Mouse (Mus musculus): ENCODE measurements around the gene Snx8.

The Snx8 gene

DNA sequence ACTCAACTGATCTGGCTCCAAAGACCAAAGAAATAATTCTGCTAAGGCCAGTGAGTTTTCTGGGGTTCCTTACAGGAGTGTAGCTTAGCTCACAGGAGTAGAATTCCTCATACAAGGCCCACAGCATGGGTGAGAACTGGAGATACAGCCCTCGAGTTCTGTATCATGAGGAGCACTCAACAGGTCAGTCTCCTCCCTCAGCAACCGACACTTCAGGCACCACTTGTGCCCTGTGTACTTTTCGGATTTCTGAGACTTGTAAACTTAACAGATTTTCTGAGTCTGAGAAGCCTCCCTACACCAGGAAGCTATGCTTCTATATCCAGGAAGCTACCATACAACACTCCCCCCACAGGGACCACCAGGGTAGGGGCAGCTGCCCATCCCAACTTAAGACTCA, 49.2 kb downstream of the Snx8 start:
- DNase-seq: no peak

DNA sequence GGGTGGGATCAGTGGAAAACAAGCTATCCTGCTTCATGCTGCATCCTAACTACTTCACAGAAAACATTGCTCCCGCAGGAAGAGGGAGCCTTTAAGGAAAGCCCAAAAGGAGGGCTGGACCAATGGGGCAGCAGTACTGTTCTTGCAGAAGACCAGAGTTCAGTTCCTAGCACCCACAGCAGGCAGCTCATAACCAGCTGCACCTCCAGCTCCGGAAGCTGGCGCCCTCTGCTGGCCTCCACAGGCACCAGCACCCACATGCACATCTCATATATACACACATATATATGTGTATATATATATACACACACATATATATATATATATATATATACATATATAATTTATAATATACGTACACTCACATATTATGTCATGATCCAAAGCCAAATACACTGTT, 50.3 kb downstream of the Snx8 start:
- DNase-seq: no peak

DNA sequence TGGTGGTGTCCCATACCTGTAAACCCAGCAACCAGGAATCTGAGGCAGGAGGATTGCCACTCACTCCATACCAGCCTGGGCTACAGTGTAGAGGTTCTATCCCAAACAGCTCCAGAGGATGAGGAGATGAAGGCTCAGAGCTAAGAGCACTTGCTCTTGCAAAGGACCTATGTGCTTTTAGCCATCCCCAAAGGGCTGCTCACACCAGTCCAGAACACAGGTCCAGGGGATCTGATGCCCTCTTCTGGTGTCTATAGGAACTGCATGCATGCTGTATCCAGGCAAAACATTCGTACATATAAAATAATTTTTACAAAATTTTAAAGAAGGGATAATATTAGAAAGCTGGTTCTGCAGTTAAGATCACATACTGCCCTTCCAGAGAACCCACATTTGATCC, 52.4 kb downstream of the Snx8 start:
- no peak for DNase-seq

DNA sequence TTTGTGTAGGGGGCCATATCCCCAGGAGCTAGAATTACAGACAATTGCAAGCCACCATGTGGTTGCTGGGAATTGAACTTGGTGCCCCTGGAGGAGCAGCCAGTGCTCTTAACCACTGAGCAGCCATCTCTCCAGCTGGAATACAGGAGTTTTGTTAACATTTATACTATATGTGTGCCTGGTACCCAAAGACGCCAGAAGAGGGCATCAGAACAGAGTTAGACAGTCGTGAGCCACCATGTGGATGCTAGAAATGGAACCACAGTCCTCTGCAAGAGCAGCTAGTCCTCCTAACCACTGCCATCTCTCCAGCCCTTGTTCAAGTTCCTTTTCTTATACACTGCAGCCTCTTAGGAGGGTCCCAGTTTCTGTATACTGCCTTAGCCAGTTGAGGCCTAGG, 55.4 kb downstream of the Snx8 start:
- DNase-seq: no peak

DNA sequence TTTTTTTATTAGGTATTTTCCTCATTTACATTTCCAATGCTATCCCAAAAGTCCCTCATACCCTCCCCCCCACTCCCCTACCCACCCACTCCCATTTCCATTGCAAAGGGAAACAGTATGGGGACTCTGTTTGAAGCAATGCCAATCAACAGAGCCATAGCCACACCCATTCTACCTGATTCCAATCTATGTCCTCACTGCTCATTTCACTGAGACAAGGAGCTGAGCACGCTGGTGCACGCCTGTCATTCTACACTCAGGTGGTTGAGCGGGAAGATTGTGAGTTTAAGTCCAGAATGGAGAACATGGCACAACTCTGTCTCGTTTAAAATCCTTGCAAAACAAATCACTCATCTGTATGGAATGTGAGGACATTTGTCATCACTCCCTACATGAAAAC, 56.5 kb downstream of the Snx8 start:
- DNase-seq: no peak

DNA sequence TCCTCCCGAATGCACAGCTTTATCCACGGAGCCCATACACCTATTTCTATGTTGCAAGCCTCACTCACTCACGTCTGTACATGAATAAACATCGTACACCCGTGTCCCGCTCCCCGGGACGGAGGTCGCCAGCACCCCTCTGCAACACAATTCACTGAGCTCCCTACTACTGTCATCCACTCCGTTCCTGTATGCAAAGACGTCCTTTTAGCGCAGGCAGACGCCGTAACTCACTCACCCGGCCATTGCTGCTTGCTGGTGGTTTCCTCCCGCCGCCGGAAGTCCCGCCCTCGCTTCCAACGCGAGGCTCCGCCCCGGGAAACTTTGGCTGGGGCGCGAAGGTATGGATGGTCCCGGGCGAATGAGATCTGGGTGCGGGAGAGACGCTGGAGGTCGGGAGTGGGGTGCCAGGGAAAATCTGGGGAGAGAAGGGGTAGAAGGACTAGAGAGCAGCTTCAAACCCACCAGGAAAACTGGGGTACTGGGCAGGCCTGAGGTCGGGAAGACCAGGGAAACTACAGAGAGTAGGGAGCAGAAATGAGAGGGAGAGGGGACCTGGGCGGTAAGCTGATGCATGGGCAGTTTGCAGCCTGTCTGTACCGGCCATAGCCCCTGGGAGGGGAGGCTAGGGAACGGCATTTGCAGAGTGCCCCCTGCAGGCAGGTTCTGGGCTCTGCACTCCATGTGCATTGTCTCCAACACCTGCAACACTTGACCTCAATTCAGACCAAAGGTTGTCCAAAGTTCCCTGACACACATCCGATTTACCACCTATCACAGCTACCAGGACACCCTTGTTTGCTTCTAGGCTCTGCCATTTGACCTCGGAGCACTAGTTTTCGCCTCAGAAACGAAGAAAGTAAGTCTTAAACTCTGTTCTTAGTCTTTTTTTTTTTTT, 57.2 kb downstream of the Snx8 start, which contains the start of gene Mrm2:
TSS of gene Mrm2 (minus strand) at position 284 of the 898 bp plus-strand sequence.
- peak; percentile 88 for DNase-seq

DNA sequence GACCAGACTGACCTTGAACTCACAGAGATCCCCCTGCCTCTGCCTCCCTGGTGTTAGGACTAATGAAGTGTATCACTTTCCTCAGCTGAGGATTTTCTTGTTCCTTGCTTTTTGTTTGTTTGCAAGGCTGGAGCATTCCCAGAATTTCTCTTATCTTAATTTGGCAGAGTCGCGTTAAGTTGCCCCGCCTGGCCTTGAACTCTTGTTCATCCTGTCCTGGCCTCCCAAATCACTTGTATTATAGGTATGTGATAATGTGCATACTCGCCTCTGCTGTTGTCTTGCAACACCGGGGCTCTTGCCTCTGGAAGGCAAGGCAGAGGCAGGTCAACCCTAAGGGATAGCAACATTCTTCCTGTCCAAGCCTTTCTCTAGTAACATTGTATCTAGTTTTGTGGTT, 65.0 kb downstream of the Snx8 start:
- no peak for DNase-seq

DNA sequence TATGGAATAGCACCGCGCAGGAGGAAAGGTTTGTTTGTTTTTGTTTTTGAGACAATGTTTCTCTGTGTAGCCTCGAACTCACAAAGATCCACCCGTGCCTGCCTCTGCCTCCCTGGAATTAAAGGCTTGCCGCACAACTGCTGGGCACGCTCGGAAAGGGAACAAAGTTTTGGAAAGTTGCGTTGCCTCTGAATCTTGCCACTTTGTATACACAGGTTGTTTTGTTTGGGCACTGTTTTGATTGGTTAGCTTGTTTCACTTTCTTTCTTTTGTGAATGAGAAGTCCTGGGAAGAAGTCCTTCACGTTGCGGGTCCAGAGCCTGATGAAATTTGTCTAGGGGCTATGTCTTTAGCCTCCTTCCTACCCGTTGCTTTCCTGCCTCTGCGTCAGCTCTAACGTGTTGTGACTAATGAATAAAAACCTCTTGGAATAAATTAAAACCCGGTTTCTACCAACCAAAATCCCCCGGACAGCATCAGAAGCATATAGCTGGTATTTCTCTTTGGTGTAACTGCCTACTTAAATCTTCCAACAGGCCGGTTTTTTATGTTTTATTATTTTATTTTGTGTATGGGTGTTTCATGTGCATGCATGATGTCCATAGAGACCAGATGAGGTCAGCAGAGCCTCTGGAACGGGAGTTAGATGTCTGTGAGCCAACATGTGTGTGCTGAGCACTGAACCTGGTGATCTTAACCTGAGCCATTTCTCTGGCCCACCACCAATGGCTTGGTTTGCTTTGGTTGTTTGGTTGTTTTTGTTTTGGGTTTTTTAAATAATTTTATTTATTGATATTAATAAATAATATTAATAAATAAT, 67.1 kb downstream of the Snx8 start:
- no peak for DNase-seq

DNA sequence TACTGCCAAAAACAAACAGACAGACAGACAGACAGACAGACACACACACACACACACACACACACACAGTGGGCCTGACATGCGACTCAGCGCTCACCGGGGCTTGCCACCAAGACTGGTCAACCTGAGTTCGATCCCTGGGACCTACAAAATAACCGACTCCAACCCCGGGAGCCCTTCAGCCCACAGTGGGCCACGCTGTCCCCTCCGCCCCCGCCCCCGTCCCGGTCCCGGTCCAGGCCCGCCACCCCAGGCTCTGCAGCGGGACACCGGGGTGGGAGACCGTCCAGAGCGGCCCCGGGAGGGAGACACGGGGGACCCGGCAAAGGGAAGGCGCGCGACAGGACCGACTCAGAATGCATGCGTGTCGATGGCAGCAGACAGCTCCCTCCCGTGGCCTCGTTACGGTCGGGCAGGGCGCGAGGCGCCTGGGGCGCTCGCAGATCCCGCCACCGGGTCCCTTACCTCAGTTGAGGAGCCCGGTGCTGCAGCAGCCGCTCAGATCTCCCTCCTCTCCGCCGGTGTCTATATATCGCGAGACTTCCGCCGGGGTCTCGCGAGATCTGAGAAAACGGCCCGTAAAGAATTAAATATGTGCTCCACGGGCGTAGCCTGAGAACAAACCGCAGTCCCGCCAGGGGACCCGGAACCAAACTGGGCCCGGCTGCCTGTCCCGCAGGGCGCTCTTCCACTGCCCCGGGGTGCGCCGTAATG, 67.9 kb downstream of the Snx8 start, which contains the start of the genes Mad1l1 and Nudt1:
TSS of gene Mad1l1 (minus strand) at position 511 of the 714 bp plus-strand sequence.
TSS of gene Nudt1 (plus strand) at position 615 of the 714 bp plus-strand sequence.
- peak; percentile 96 for DNase-seq

DNA sequence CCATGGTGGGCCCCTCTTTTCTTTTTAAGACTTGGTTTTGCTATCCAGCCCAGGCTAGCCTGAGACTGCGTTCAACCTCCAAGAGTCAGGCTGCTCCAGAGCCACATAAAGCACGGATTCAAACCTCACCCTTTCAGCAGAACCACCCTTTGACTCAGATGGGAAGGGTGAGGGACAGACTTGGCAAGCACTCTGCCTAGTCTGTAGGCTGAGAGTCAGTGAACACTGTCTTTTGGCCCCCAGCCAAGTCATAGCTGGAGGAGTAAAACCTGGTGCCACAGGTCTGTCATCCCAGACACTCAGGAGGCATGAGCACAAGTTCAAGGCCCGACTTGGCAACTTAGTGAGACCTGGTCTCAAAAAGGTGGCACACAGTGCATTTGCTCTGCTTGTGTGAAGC, 72.3 kb downstream of the Snx8 start:
- no peak for DNase-seq

DNA sequence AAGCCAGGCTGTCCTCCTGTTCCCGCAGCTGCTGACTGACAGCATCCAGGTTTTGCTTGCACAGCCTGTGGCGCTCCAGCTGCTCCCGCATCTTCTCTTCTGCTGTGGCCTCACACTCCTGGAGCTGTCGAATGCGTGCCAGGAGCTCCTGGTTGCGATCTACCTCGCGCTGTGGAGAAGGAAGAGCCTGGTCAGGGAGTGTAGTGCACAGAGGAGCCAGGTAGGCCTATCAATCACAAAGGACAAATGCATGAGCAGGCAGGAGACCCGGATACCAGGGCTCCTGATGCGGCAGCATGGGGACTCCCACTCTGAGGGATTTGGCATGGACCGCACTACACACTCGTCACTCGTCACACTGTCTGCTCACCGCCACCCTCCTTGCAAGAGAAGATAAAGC, 81.5 kb downstream of the Snx8 start:
- no peak for DNase-seq

DNA sequence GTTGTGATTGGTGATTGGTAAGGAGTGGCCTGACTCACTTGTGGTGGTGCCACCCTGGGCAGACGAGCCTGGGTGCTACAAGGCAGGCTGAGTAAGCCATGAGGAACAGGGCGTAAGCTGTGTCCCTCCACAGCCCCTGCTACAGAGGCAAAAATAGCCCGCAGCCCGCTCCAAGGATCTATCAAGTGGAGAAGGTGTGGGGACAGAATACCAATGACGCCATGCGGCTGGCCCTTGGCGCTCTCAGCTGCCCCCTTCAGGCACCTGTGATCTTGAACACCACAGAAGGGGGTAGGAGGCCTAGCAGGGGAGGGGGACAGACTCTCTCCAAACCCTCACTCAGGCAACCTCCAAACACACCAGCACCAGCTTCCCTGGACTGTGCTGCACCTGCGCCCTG, 83.0 kb downstream of the Snx8 start:
- no peak for DNase-seq

DNA sequence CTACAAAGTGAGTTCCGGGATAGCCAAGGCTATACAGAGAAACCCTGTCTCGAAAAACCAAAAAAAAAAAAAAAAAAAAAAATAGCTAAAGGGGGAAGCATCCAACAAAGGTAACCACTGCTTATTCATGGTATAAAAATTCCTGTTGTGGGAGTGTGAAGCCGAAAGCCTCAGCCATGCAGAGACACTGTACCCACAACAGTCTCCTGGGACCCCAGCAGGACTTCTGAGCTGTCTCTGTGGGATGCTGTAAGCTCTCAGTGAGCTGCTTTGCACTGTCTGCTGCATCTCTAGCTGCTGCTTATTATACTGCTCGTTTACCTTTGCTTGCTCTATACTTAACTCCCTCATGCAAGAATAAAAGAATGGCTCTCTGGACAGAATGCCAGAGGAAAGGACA, 90.8 kb downstream of the Snx8 start:
- DNase-seq: no peak

DNA sequence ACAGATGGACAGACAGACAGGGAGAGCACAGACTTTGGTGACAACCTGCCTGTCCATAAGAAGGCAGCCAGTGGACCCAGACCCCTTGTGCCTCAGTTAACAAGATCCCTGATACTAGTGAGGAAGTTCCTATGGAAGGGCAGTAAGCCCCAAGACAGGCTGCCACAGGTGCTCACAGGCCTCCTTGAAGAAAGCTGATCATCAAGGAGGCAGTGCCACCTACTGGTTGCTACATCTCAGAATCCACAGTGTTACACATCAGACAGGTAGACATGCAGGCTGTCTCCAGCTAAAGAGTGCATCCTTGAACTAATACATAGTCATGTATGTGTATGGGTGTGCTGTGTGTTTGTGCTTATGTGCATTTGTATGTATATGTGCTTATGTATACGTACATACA, 96.9 kb downstream of the Snx8 start:
- DNase-seq: peak; percentile 70
